Mouse (Mus musculus): ENCODE results near the gene Dlat. TPM values are rescaled to one million over a fixed set of nuclear protein-coding genes. Genes with fewer than 3 reads are reported as not detected.

The Dlat gene
- polyA plus RNA-seq (2015; fragmentation: Nextera tagmentation; extraction: Ambion mirVana) = 26.0 and 31.2 TPM in 2 replicates

GRCm38 (mm10) chr9:50659392-50660217 lies at the start of gene Dlat:
TSS of gene Dlat (minus strand) at chr9:50659780.

DNA sequence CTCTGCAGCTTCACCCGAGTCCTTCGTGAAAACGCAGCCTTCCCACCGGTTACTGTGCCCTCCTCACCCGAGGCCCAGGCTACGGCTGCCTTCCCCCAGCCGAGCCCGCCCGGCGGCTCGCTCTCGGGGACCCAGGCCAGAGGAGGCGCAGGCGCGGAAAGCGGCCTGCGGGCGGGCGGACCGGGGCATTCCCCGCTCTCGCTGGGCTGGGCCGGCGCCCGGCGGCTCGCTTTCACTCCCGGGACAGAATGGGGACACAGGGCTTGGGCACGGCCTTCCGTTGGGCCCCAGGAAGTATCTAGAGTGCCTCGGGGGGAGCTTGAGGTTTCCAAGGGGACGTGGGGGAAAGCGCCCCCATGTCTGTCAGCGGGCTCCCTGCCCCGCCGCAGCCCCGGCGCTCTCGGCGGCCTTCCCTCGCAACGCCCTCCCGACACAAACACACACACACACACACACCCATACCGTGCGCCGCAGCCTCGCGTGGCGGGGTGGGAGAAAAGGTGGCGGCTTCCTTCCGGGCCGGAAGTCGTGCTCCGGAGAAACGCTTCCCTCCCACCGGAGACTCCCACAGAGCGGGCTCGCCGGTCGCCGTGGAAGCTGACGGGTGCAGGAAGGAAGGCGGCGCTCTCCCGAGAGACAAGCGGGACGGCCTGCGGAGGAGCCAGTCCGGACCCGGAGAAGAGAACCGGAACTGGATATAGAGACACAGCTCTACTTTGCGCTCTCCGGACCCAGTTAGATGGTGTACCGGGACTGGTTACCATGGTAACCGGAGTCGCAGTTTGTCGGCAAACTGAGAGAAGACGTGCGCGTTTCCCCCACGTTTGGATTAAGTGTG lies 42.6 kb downstream of the Dlat start, which contains the start of the genes Pih1d2 and Nkapd1:
Gene Pih1d2, plus strand, starts transcription at position 556 of the 838 bp plus-strand sequence.
Gene Nkapd1, minus strand, starts transcription at position 699 of the 838 bp plus-strand sequence.

DNA sequence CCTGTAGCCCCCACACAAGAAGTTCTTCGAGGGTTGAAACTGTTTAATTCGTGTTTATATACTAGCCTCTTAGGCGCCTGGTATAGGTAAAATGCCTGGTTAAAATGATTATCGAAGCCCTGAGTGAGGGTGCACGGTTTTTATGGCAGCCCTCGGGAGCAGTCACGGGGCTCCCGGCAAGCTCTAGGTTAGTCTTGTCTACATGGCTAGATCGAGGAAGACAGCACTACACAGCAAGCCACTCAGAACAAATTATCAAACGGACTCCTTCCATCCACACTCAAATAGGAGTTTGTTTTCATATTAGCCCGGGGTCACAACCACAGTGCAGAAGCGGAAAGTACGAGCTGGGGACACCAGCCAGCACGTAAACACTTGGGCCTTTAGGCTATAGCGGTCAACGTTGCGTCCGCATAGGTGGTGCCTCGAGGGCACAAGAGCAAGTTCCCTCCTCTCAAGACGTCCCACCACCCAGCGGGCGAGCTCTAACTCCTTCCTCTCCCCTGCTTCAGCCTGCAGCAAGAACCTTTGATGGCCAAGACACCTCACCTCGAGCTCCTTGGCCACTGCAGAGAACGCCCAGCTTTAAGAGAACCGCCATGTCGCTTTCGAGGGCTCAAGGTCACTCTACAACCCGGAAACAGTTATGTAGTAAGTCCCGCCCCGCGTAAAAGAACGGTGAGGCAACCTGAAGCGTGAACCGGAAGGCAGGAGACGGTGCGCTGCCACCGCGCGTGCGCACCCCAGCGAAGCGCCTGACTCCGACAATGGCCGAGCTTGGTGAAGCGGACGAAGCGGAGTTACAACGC lies 56.2 kb downstream of the Dlat start, which contains the start of the genes Sdhd and Timm8b:
Gene Sdhd, minus strand, starts transcription at position 624 of the 809 bp plus-strand sequence.
Gene Timm8b, plus strand, starts transcription at position 722 of the 809 bp plus-strand sequence.

Other genes starting within 250 kb of the Dlat start
- 0.93 and 1.1 TPM in 2 replicates for gene Plet1, start 165.3 kb downstream of the Dlat start, polyA plus RNA-seq (2015; fragmentation: Nextera tagmentation; extraction: Ambion mirVana)
- gene Pts, start 131.1 kb downstream of the Dlat start, polyA plus RNA-seq (2015; fragmentation: Nextera tagmentation; extraction: Ambion mirVana) = 64.5 and 69.3 TPM in 2 replicates
- gene Il18, start 105.0 kb downstream of the Dlat start, polyA plus RNA-seq (2015; fragmentation: Nextera tagmentation; extraction: Ambion mirVana) = 25.1 and 37.1 TPM in 2 replicates
- 0.35 and 0.61 TPM in 2 replicates for gene Bco2, start 104.6 kb downstream of the Dlat start, polyA plus RNA-seq (2015; fragmentation: Nextera tagmentation; extraction: Ambion mirVana)
- gene Tex12, start 98.5 kb downstream of the Dlat start, polyA plus RNA-seq (2015; fragmentation: Nextera tagmentation; extraction: Ambion mirVana) = 0.15 TPM in 1 of 2 replicates, not detected in the other
- gene Sdhd, start 56.0 kb downstream of the Dlat start, polyA plus RNA-seq (2015; fragmentation: Nextera tagmentation; extraction: Ambion mirVana) = 257 TPM in 2 replicates
- gene Timm8b, start 55.9 kb downstream of the Dlat start, polyA plus RNA-seq (2015; fragmentation: Nextera tagmentation; extraction: Ambion mirVana) = 165 and 173 TPM in 2 replicates
- 1.3 and 1.5 TPM in 2 replicates for gene Pih1d2, start 42.5 kb downstream of the Dlat start, polyA plus RNA-seq (2015; fragmentation: Nextera tagmentation; extraction: Ambion mirVana)
- gene Nkapd1, start 42.3 kb downstream of the Dlat start, polyA plus RNA-seq (2015; fragmentation: Nextera tagmentation; extraction: Ambion mirVana) = 13.8 and 15.5 TPM in 2 replicates
- 0.77 and 1.0 TPM in 2 replicates for gene Dixdc1, start 79.7 kb upstream of the Dlat start, polyA plus RNA-seq (2015; fragmentation: Nextera tagmentation; extraction: Ambion mirVana)
- gene 2310030G06Rik, start 86.8 kb upstream of the Dlat start, polyA plus RNA-seq (2015; fragmentation: Nextera tagmentation; extraction: Ambion mirVana) = 1.9 and 2.0 TPM in 2 replicates
- 28.7 and 32.9 TPM in 2 replicates for gene Cryab, start 91.5 kb upstream of the Dlat start, polyA plus RNA-seq (2015; fragmentation: Nextera tagmentation; extraction: Ambion mirVana)
- gene Hspb2, start 92.6 kb upstream of the Dlat start, polyA plus RNA-seq (2015; fragmentation: Nextera tagmentation; extraction: Ambion mirVana) = 2.6 and 3.6 TPM in 2 replicates
- gene Fdxacb1, start 108.5 kb upstream of the Dlat start, polyA plus RNA-seq (2015; fragmentation: Nextera tagmentation; extraction: Ambion mirVana) = 9.2 and 11.6 TPM in 2 replicates
- gene Alg9, start 115.2 kb upstream of the Dlat start, polyA plus RNA-seq (2015; fragmentation: Nextera tagmentation; extraction: Ambion mirVana) = 14.4 and 14.8 TPM in 2 replicates
- 28.0 and 29.5 TPM in 2 replicates for gene 1110032A03Rik, start 115.7 kb upstream of the Dlat start, polyA plus RNA-seq (2015; fragmentation: Nextera tagmentation; extraction: Ambion mirVana)
- 61.9 and 75.8 TPM in 2 replicates for gene Ppp2r1b, start 185.5 kb upstream of the Dlat start, polyA plus RNA-seq (2015; fragmentation: Nextera tagmentation; extraction: Ambion mirVana)